Mouse (Mus musculus): Measurements from ENCODE around the gene Fam186a.
A peak's percentile ranks its signal among the peaks of the same experiment; 100 is the strongest.

GRCm38 (mm10) chr15:99896621-99897020 is 70.2 kb downstream of the Fam186a start:
- TF ChIP-seq POLR2A (IDR thresholded peaks at IDR 0.05; ENCODE audit: insufficient read depth, low read depth, low read length) (no peak), CTCF (IDR thresholded peaks at IDR 0.05) (peak; percentile 42), EP300 (IDR thresholded peaks at IDR 0.05; ENCODE audit: insufficient read depth, low read depth, low read length) (no peak)
